Mouse (Mus musculus): ENCODE data around the gene Ccdc137. TPM values are rescaled to one million over a fixed set of nuclear protein-coding genes. Genes with fewer than 3 reads are reported as not detected.
A peak's percentile ranks its signal among the peaks of the same experiment; 100 is the strongest.

The Ccdc137 gene
- polyA plus RNA-seq, 1 experiment from 2014 or later: 13.0 TPM

DNA sequence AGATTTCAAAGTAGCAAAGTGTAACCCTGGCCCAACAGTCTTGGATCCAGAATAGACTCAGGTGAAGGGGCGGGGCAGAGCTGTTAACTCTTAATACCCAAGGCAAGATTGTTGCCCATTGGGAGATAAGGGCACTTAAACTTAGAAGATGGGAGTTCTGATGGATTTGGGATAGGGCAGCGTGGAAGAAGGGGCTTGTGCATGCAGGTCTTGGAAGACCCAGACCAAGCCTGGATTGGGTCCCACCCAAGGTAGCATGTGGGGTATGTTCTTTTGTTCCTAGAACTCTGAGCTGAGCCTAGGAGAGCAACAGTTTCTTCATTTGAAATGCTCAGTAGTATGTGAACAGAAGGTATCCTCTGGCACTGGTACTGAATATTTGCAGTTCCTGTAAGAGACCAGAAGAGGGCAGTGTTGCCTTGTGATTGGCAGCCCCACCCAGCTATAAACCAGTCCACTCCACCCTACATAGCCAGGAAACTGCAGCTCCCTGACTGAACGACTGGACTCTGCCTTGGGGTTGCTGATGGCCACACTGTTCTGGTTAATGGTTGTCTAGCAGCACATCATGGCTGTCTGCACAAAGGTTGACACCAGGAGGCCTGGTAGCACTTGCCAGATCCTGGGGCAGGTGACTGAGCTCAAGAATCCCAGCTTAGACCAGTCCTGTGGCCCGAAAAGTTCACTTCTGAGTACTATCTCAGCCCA, 31.3 kb downstream of the Ccdc137 start:
- Histone ChIP-seq H3K4me3 (replicated peaks) (no peak overlapping the region), H3K4me2 (0 out of 2 replicates have a peak overlapping the region, but pooled peaks have one; percentile 8), H3K27me3 (no peaks in the 10 kb centered on the region), H3K4me1 (replicated peaks) (peaks cover 89% of the 10 kb centered on the region), H3K9ac (no peak overlapping the region), H3K27ac (replicated peaks) (peak overlapping the region; percentile 94), H3K9me3 (replicated peaks) (no peaks in the 10 kb centered on the region), H3K36me3 (replicated peaks) (peaks cover 42% of the 10 kb centered on the region)
- peak; percentile 38 for ATAC-seq (ENCODE audit: insufficient read depth)
- 55% methylated on average over 4 of the region's 4 CpGs for WGBS (ENCODE audit: insufficient replicate concordance)

DNA sequence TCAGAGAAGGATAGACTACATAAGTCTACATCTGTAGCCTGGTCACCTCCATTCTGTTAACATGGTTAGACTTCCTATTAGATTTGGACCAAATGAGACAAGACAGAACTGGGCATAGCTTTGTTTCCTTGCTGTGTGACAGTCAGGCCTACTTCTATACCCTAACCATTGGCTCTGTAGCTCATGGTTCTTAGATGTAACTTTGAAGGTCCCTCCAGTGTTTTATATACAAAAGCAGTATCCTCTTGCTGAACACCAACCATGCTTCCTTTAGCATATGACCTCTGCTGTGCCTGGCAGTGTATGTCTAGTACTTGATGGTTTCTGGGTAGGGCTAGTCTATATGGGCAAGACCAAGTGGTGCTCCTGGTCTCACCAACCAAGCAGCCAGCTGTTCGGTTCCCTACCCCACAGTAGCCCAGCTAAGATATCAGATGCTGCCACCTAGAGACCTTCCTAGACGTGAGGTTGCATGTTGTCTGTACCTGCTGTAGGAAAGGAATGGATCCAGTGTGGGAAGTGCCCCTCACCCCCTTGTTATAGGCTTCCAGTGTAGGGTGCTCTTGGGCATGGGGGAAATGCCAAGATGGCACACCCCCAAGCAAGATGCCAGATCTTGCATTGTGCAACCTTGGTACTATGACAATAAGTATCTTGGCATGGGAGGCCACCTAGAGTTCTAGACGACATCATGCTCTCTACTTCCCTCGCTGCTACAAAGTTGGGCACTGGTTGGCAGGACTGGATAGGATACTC, 32.6 kb downstream of the Ccdc137 start:
- no peak for ATAC-seq (ENCODE audit: insufficient read depth)
- H3K9me3 ChIP-seq (replicated peaks): no peaks in the 10 kb centered on the region
- no peak overlapping the region for H3K9ac ChIP-seq
- H3K27ac ChIP-seq (replicated peaks): peak overlapping the region; percentile 94
- H3K36me3 ChIP-seq (replicated peaks): peaks cover 53% of the 10 kb centered on the region
- peak overlapping the region; percentile 98 for H3K4me2 ChIP-seq
- peaks cover 80% of the 10 kb centered on the region for H3K4me1 ChIP-seq (replicated peaks)
- H3K27me3 ChIP-seq: no peaks in the 10 kb centered on the region
- 37% methylated on average over 4 of the region's 4 CpGs for WGBS (ENCODE audit: insufficient replicate concordance)
- peak overlapping the region; percentile 95; the same call in 1 of the 2 replicates for H3K4me3 ChIP-seq (replicated peaks)

DNA sequence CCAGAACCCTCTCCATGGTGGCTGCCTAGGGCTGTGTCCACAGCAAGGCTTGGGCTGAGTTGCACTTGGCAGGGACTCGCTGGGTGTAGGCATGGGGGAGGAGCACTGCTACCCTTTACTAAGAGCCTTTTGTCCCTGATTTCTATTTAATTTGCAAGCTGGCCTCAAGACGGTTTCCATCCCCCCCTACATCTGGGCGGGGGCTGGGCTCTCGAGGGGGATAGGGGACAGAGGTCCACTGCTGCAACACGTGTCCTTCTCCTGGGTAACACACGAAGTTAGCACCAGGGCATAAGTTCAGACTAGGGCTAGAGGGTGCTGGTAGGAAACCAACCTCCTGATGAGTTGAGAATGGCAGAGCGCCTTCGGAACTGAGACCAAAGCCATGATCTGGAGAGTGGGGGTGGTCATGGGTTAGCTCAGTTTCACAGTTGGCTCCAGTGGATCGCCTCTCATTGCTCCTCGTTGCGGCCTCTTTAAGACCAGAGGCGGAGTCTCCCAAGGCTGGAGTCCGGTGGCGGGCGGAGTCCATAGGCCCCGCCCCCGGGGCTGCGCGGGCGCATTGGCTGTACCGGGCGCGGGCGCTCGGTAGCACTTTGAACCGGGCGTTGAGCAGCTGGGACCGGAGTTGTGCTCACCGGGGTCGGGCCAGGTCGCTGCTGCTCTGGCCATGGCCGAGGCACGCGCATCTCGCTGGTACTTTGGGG, 33.6 kb downstream of the Ccdc137 start, which contains the start of gene Slc25a10:
Slc25a10 (plus strand) TSS at position 524 of the 707 bp plus-strand sequence.
- Histone ChIP-seq H3K4me3 (replicated peaks) (peak within 1 kb of the TSS; percentile 95), H3K4me1 (replicated peaks) (peaks cover 71% of the 10 kb centered on the region), H3K9me3 (replicated peaks) (no peaks in the 10 kb centered on the region), H3K9ac (peak within 1 kb of the TSS; percentile 94), H3K27me3 (no peaks in the 10 kb centered on the region), H3K4me2 (peak within 1 kb of the TSS; percentile 98), H3K27ac (replicated peaks) (peak within 1 kb of the TSS; percentile 94), H3K36me3 (replicated peaks) (peaks cover 55% of the 10 kb centered on the region)
- under 1% methylated on average over 35 of the region's 35 CpGs for WGBS (ENCODE audit: insufficient replicate concordance)
- ATAC-seq (ENCODE audit: insufficient read depth): peak; percentile 83

DNA sequence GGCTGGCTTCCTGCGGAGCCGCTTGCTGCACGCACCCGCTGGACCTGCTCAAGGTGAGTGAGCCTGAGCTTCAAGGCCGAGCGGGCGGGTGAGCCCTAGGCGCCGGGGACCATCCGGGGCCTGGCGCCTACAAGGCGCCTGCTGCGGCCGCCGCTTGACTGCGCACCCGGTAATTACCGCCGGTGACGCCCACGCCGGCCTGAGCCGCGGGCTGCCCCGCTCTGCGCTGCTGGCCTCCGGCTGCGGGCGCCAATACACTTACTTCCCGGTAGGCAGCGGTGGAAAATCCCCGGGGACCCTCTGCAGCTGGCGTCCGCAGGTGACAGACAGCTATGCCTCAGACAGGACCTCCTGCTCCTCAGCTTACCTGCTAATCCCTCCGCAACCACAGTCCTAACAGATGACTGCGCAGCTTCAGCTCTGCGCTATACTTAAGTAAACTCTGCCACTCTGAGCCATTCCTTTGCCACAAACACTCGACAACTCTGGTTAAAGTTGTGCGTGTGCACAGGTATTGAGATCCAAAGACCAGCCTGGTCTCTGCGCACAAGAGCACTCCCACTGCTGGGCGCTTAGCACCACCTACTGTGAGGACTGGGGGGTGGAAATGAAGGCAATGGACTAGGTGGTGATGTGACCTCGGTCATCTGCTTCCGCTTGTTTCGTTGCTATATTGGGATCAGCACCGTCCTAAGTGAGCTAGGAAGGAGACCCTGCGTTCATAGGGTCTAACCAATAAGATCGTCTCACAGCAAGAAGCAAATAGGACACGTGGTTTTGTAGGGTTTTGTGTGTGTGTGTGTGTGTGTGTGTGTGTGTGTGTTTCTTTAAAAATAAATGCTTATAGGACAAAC, 34.3 kb downstream of the Ccdc137 start:
- no peaks in the 10 kb centered on the region for H3K9me3 ChIP-seq (replicated peaks)
- WGBS (ENCODE audit: insufficient replicate concordance): under 1% methylated on average over 48 of the region's 48 CpGs
- ATAC-seq (ENCODE audit: insufficient read depth): peak; percentile 58
- H3K9ac ChIP-seq: peak overlapping the region; percentile 94
- peak overlapping the region; percentile 98 for H3K4me2 ChIP-seq
- H3K27ac ChIP-seq (replicated peaks): peak overlapping the region; percentile 94
- H3K27me3 ChIP-seq: no peaks in the 10 kb centered on the region
- peaks cover 55% of the 10 kb centered on the region for H3K36me3 ChIP-seq (replicated peaks)
- peaks cover 63% of the 10 kb centered on the region for H3K4me1 ChIP-seq (replicated peaks)
- H3K4me3 ChIP-seq (replicated peaks): peak overlapping the region; percentile 95

DNA sequence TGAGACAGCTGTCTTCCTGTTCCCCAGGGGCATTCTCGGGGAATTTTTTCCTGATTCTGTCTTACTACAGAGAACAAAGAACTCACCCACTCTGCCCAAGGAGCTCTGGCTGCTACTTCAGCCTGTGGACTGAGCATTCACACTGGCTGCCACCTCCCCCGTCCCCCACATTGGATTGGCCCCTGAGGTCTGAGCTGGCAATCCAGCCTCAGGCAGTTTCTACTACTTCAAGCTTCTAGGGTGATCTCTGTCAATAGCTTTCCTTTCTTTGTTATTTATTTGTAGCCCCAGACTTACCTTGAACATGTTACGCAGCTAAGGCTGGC, 34.9 kb downstream of the Ccdc137 start:
- ATAC-seq (ENCODE audit: insufficient read depth): no peak
- H3K9me3 ChIP-seq (replicated peaks): no peaks in the 10 kb centered on the region
- peaks cover 58% of the 10 kb centered on the region for H3K4me1 ChIP-seq (replicated peaks)
- no peaks in the 10 kb centered on the region for H3K27me3 ChIP-seq
- 39% methylated on average over 3 of the region's 3 CpGs for WGBS (ENCODE audit: insufficient replicate concordance)
- peaks cover 55% of the 10 kb centered on the region for H3K36me3 ChIP-seq (replicated peaks)
- peak overlapping the region; percentile 98 for H3K4me2 ChIP-seq
- peak overlapping the region; percentile 94 for H3K27ac ChIP-seq (replicated peaks)
- H3K9ac ChIP-seq: peak overlapping the region; percentile 94
- H3K4me3 ChIP-seq (replicated peaks): peak overlapping the region; percentile 95

DNA sequence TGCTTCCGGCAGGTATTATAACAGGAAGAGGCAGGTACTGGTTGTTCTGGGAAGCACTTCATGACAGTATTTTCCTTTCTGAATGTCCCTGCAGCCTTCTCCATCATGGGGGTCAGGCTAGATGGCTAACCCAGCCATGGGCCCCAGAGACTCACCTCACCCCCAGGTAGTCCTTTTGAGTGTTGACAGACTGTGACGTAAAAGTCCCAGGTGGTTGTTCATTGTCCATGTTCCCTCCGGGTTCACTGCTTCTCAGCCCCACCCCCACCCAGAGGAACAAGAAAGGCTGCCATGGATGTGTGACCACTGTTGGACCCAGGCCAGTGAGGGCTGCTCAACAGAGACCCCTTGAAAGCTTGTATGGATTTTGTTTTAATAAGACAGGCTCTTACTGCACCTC, 35.4 kb downstream of the Ccdc137 start:
- H3K36me3 ChIP-seq (replicated peaks): peaks cover 55% of the 10 kb centered on the region

DNA sequence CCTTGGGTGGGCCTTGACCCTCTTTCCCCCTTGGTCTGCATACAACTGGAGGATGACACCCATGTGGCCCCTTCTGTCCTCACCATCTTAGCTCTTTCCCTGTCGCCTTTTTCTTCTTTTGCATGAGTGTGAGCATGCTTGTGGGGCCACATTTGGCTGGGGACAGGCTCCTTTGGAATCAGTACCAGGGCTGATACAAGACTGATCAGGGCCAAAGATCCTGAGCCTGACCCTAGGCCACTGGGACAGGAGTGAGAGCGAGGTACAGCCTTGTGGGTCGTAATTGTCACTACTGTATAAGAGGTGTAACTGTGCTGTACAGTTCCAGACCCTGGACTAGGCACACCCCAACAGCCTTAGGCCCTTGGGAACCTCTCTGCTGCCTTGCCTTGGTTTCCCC, 36.0 kb downstream of the Ccdc137 start:
- no peaks in the 10 kb centered on the region for H3K27me3 ChIP-seq
- peaks cover 51% of the 10 kb centered on the region for H3K4me1 ChIP-seq (replicated peaks)
- peak overlapping the region; percentile 95; the same call in 1 of the 2 replicates for H3K4me3 ChIP-seq (replicated peaks)
- H3K9ac ChIP-seq: 0 out of 2 replicates have a peak overlapping the region, but pooled peaks have one; percentile 5
- H3K9me3 ChIP-seq (replicated peaks): no peaks in the 10 kb centered on the region
- ATAC-seq (ENCODE audit: insufficient read depth): no peak
- H3K4me2 ChIP-seq: peak overlapping the region; percentile 98
- no peak overlapping the region for H3K27ac ChIP-seq (replicated peaks)
- peaks cover 51% of the 10 kb centered on the region for H3K36me3 ChIP-seq (replicated peaks)
- 67% methylated on average over 3 of the region's 3 CpGs for WGBS (ENCODE audit: insufficient replicate concordance)

More for the DNA sequence above, 35.4 kb downstream of the Ccdc137 start:
- H3K4me2 ChIP-seq: peak overlapping the region; percentile 98
- H3K4me3 ChIP-seq (replicated peaks): peak overlapping the region; percentile 95
- no peaks in the 10 kb centered on the region for H3K9me3 ChIP-seq (replicated peaks)
- WGBS (ENCODE audit: insufficient replicate concordance): 70% methylated on average over 3 of the region's 3 CpGs
- H3K27me3 ChIP-seq: no peaks in the 10 kb centered on the region
- peaks cover 57% of the 10 kb centered on the region for H3K4me1 ChIP-seq (replicated peaks)
- H3K27ac ChIP-seq (replicated peaks): peak overlapping the region; percentile 94; the same call in 1 of the 2 replicates
- no peak for ATAC-seq (ENCODE audit: insufficient read depth)
- H3K9ac ChIP-seq: peak overlapping the region; percentile 94

DNA sequence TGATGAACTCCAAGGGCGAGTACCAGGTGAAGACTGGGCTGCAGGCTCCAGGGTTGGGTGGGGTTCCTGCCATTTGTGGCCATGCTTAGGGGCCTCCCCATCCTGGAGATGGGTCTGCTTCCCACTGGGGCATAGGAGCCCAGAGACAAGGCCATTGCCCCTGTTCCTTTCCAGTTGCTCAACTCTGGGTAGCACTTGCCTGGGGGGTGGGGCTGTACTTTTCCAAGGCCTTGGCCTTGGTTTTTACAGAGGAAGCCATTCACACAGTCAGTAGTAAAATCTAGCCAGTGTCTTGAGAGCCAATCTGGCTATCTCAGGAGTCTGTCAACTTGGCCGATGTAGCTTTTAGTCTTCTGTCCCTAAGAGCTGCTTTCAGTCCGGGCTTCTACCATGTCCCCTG, 39.5 kb downstream of the Ccdc137 start:
- Histone ChIP-seq H3K4me1 (replicated peaks) (peaks cover 25% of the 10 kb centered on the region), H3K27ac (replicated peaks) (no peak overlapping the region), H3K4me3 (replicated peaks) (no peak overlapping the region), H3K9me3 (replicated peaks) (no peaks in the 10 kb centered on the region), H3K4me2 (no peak overlapping the region), H3K36me3 (replicated peaks) (peaks cover 43% of the 10 kb centered on the region), H3K9ac (no peak overlapping the region), H3K27me3 (peaks cover 9% of the 10 kb centered on the region; the same call in 1 of the 2 replicates)
- ATAC-seq (ENCODE audit: insufficient read depth): no peak
- WGBS (ENCODE audit: insufficient replicate concordance): 82% methylated on average over 3 of the region's 3 CpGs

DNA sequence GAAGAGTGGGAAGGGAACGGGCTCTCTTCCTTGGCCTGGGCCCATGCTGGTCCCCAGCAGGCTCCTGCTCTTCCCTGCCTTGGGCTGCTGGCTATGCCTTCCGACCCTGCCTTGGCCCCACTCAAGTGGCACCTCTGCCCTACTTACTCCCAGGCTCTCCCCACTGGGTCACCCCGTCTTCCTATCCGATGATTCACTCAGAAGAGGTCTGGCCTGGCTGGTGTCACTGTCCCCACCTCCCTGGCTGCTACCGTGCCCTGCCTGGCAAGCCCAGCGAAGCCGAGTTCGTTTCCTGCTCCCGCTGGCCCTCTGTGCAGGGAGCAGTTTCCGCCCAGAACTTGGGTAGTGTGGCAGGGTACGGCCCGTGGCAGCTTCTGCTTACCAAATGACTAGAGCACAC, 40.3 kb downstream of the Ccdc137 start:
- no peak for ATAC-seq (ENCODE audit: insufficient read depth)
- Histone ChIP-seq H3K9ac (no peak overlapping the region), H3K27me3 (peaks cover 9% of the 10 kb centered on the region; the same call in 1 of the 2 replicates), H3K27ac (replicated peaks) (no peak overlapping the region), H3K4me3 (replicated peaks) (no peak overlapping the region), H3K9me3 (replicated peaks) (no peaks in the 10 kb centered on the region), H3K36me3 (replicated peaks) (peaks cover 43% of the 10 kb centered on the region), H3K4me2 (no peak overlapping the region), H3K4me1 (replicated peaks) (peaks cover 17% of the 10 kb centered on the region)
- WGBS (ENCODE audit: insufficient replicate concordance): 78% methylated on average over 12 of the region's 12 CpGs

DNA sequence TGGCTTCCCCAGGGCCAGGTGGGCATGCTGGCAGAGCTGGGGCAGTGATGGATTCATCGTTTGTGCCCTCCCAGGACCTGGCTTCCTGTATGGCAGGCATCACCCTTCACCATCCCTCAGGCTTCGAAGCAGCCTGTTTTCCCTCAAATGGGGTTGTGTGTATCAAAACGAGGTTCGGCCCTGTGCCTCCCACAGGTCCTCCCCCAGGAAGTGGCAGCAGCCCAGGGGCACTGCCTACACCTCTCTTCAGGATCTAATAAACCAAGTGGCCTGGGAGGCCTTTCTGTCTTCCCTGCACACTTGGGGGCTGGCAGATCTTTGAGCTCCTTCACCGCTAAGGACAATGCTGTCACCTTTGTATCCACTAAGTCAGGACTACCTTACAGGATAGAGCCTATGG, 41.0 kb downstream of the Ccdc137 start:
- Histone ChIP-seq H3K36me3 (replicated peaks) (peaks cover 43% of the 10 kb centered on the region), H3K27ac (replicated peaks) (no peak overlapping the region), H3K9me3 (replicated peaks) (no peaks in the 10 kb centered on the region), H3K9ac (no peak overlapping the region), H3K4me1 (replicated peaks) (peaks cover 10% of the 10 kb centered on the region), H3K27me3 (peaks cover 9% of the 10 kb centered on the region; the same call in 1 of the 2 replicates), H3K4me3 (replicated peaks) (no peak overlapping the region), H3K4me2 (no peak overlapping the region)
- 87% methylated on average over 5 of the region's 5 CpGs for WGBS (ENCODE audit: insufficient replicate concordance)
- ATAC-seq (ENCODE audit: insufficient read depth): no peak
